8 mouse cellular contexts compared by ENCODE assay signal in genomic region chr4:134734038-134734628, GRCm38 (mm10). TPM values are rescaled to one million over a fixed set of nuclear protein-coding genes. Genes with fewer than 3 reads are reported as not detected.
DNase-seq lines count a peak whose midpoint lies in the region; ATAC-seq lines count a peak whose summit lies in the region.

No protein-coding gene starts in this region.

- H3K36me3 ChIP-seq in neural tube, embryonic 15.5 days, result no peaks in the 10 kb centered on the region
- no peaks in the 10 kb centered on the region for H3K36me3 ChIP-seq in embryonic facial prominence, embryonic 10.5 days (replicated peaks)
- no peaks in the 10 kb centered on the region for H3K36me3 ChIP-seq in heart, embryonic 15.5 days

- ATAC-seq in neural tube, embryonic 15.5 days (ENCODE audit: low FRiP score), result no peak
- ATAC-seq in heart, embryonic 15.5 days (replicated peaks; ENCODE audit: insufficient number of reproducible peaks, insufficient read depth, low FRiP score, low read depth), result peak; percentile 77
- peak; percentile 61 for ATAC-seq in megakaryocyte progenitor cell, adult 5-6 weeks (replicated peaks; ENCODE audit: poor library complexity)
- ATAC-seq in cerebellum, adult (ENCODE audit: insufficient number of reproducible peaks, low FRiP score, low TSS enrichment), result no peak

- no peak overlapping the region for H3K4me2 ChIP-seq in neural tube, embryonic 15.5 days
- peak overlapping the region; percentile 19; the same call in 1 of the 2 replicates for H3K4me2 ChIP-seq in heart, embryonic 15.5 days

- 14% methylated on average over 13 of the region's 13 CpGs for WGBS in neural tube, embryonic 15.5 days
- WGBS in embryonic facial prominence, embryonic 10.5 days, result 8% methylated on average over 13 of the region's 13 CpGs
- WGBS in heart, embryonic 15.5 days, result 10% methylated on average over 12 of the region's 13 CpGs

- no peak overlapping the region for H3K9ac ChIP-seq in neural tube, embryonic 15.5 days (replicated peaks)
- H3K9ac ChIP-seq in heart, embryonic 15.5 days, result no peak overlapping the region

- H3K4me1 ChIP-seq in neural tube, embryonic 15.5 days, result peaks cover 48% of the 10 kb centered on the region
- H3K4me1 ChIP-seq in embryonic facial prominence, embryonic 10.5 days, result peaks cover 77% of the 10 kb centered on the region
- peaks cover 31% of the 10 kb centered on the region for H3K4me1 ChIP-seq in heart, embryonic 15.5 days (replicated peaks)

- DNase-seq in neural tube, embryonic 10.5 days (ENCODE audit: extremely low spot score, low spot score), result peak; percentile 44
- DNase-seq in embryonic facial prominence, embryonic 10.5 days (ENCODE audit: low spot score), result peak; percentile 80
- peak; percentile 55 to 76 for DNase-seq in kidney, postnatal 25 days
- DNase-seq in urinary bladder, postnatal 14 days (ENCODE audit: low spot score), result peak; percentile 90

- no peaks in the 10 kb centered on the region for H3K27me3 ChIP-seq in neural tube, embryonic 15.5 days (replicated peaks)
- H3K27me3 ChIP-seq in embryonic facial prominence, embryonic 10.5 days (replicated peaks; ENCODE audit: low read depth, poor library complexity, severe bottlenecking), result peaks cover 5% of the 10 kb centered on the region
- no peaks in the 10 kb centered on the region for H3K27me3 ChIP-seq in heart, embryonic 15.5 days

- H3K9me3 ChIP-seq in neural tube, embryonic 15.5 days (replicated peaks), result no peaks in the 10 kb centered on the region
- no peaks in the 10 kb centered on the region for H3K9me3 ChIP-seq in embryonic facial prominence, embryonic 10.5 days
- H3K9me3 ChIP-seq in heart, embryonic 15.5 days (replicated peaks), result no peaks in the 10 kb centered on the region

- no peak overlapping the region for H3K27ac ChIP-seq in neural tube, embryonic 15.5 days (replicated peaks)
- peak overlapping the region; percentile 80 for H3K27ac ChIP-seq in embryonic facial prominence, embryonic 10.5 days (replicated peaks)
- H3K27ac ChIP-seq in heart, embryonic 15.5 days, result peak overlapping the region; percentile 39; the same call in 1 of the 2 replicates

- H3K4me3 ChIP-seq in neural tube, embryonic 15.5 days (replicated peaks), result no peak overlapping the region
- peak overlapping the region; percentile 40 for H3K4me3 ChIP-seq in embryonic facial prominence, embryonic 10.5 days
- H3K4me3 ChIP-seq in heart, embryonic 15.5 days, result no peak overlapping the region

RNA-seq across cellular contexts. Expression of gene Man1c1, which starts 30.0 kb away (rescaled TPM):
- 4.7 and 4.9 TPM in 2 replicates for polyA plus RNA-seq in neural tube, embryonic 15.5 days (2015; fragmentation: Nextera tagmentation; extraction: Ambion mirVana)
- 2.6 and 2.8 TPM in 2 replicates for polyA plus RNA-seq in embryonic facial prominence, embryonic 10.5 days (2016; fragmentation: Nextera tagmentation; extraction: Ambion mirVana)
- polyA plus RNA-seq in heart, embryonic 15.5 days (2015; fragmentation: Nextera tagmentation; extraction: Ambion mirVana), result 5.1 and 6.6 TPM in 2 replicates
- 10.5 and 14.2 TPM in 2 replicates for total RNA-seq in megakaryocyte progenitor cell, adult 5-6 weeks (2015)
- 5.0 and 5.8 TPM in 2 replicates for total RNA-seq in megakaryocyte progenitor cell, adult 5-6 weeks (2017)

RNA-seq across cellular contexts. Expression of gene Ldlrap1, which starts 33.7 kb away (rescaled TPM):
- 2.4 and 7.9 TPM in 2 replicates for polyA plus RNA-seq in neural tube, embryonic 15.5 days (2015; fragmentation: Nextera tagmentation; extraction: Ambion mirVana)
- polyA plus RNA-seq in embryonic facial prominence, embryonic 10.5 days (2016; fragmentation: Nextera tagmentation; extraction: Ambion mirVana), result 15.8 and 17.4 TPM in 2 replicates
- polyA plus RNA-seq in heart, embryonic 15.5 days (2015; fragmentation: Nextera tagmentation; extraction: Ambion mirVana), result 11.6 and 16.0 TPM in 2 replicates
- 13.7 and 26.0 TPM in 2 replicates for total RNA-seq in megakaryocyte progenitor cell, adult 5-6 weeks (2015)
- total RNA-seq in megakaryocyte progenitor cell, adult 5-6 weeks (2017), result 13.3 and 14.7 TPM in 2 replicates

Comparison
In these comparisons a context has a peak if more than half of its experiments do, and no peak if none do; other contexts are left out.
1. ATAC-seq: peak in heart, embryonic 15.5 days (single experiment) and megakaryocyte progenitor cell, adult 5-6 weeks (single experiment); none in neural tube, embryonic 15.5 days (single experiment) and cerebellum, adult (single experiment).
2. Peak in every context shown above with its lines, with median percentiles within 50 percentile points of each other: DNase-seq.